Mouse (Mus musculus): ENCODE measurements around the gene Ppp1r21.

- TF ChIP-seq CTCF (conservative IDR thresholded peaks at IDR 0.05; ENCODE audit: insufficient read depth, insufficient read length, low read depth, low read length): no peak
- TF ChIP-seq POLR2A (IDR thresholded peaks at IDR 0.05; ENCODE audit: low read depth, low read length): no peak
These were observed 13.4 kb upstream of the Ppp1r21 start for GRCm38 (mm10) chr17:88516477-88516876.
